Mouse (Mus musculus): ENCODE data around the gene Ttc3.

Ttc3 gene

DNA sequence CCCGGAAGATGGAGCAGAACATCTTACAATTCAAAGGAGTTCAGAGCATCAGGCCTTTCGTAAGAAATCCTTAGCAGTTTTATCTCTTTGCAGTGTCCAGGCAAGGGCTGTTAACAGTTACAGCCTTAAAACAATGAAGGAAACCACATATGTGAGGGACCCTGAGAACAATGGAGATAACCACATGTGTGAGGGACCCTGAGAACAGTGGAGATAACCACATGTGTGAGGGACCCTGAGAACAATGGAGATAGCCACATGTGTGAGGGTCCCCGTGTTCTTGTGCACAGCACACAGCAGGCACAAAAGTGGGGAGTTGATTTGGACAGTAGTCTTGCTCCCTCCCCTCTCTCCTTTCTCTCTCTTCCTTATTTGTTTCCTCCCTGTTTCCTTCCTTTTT is 12.3 kb upstream of the Ttc3 start:
- DNase-seq (ENCODE audit: low spot score in 2 of 2): no peak

DNA sequence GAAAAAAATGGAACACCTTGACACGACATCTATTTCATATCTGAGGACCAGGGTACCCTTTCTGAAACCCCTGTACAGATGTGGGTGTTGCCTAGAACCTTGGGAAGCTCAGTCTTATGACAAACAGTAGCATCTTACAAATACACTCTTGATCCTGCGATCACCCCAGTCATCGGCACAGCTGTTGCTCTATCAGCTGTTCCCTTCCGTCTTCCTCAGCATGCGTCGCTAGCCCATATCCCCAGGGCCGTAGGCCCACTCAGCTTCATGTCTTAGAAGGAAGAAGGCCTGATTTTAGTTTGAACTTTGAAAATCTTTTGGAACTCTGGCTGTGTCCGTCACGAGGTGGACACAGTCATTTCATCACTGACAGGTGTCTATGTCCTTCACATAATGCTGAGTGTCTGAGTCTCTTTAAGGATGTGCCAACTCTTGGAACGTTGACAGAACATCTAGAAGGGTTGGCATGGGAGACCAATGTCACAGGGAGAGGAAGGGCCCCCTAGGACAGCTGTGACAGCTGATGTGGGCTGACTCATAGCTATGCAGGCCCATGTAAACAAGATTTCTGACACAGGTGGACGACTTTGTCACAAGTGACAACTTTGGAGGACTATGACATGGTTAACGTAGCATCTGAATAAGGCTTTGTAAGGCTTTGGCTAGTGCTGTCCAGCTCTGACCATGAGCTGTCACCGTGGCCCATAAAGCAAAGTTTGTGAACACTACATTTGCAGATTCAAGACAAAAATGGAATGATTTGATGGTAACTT is 9.7 kb upstream of the Ttc3 start:
- no peak for DNase-seq (ENCODE audit: low spot score in 2 of 2)

DNA sequence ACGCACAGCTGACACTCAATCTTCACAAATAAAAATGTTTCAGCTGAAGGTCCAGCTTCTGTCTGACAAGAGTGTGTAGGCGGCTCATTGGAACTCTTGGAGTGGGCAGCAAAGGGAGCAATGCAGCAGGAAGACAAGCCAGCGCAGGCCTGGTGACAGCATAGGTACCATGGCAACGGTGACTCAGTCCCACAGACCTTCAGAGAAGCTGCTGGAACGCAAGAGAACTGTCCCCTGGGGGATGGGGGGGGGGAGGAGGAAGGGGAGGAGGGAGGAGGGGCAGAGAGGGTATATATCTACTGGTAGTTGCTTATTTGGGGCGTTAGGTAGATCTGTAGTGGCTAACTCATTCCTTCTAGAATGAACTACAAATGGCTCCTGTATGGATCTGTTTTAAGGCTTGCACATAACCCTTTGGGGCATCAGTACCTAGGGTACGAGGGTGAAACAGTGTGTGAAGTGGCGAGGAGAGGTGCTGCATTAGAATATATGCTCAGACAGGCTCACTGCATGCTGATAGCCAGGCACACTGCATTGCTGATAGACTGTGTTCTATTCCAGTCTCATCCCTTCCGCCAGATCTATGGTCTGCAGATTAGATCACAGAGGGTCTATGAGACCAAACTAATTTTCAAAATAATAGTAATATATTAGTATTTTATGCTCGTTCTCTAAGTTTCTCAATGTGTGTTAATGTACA is 8.1 kb upstream of the Ttc3 start:
- peak; percentile 87 to 91 for DNase-seq (ENCODE audit: low spot score in 2 of 2)

DNA sequence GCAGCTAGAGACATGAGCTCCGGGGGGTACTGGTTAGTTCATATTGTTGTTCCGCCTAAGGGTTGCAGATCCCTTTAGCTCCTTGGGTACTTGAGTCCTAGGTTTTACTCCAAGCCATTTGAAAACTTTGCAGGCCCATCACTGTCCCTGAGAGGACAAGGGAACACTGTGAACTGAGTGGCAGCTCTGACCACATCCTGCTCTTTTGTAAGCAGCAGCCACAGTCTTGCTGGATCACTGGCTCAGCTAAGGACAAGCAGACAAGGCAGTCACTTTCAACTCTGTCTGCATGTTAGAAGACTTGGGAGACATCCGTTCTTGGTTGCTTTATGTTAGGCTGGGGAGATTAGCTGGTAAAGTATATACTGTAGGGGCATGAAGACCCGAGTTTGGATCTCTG is 6.6 kb upstream of the Ttc3 start:
- no peak for DNase-seq (ENCODE audit: low spot score in 2 of 2)

DNA sequence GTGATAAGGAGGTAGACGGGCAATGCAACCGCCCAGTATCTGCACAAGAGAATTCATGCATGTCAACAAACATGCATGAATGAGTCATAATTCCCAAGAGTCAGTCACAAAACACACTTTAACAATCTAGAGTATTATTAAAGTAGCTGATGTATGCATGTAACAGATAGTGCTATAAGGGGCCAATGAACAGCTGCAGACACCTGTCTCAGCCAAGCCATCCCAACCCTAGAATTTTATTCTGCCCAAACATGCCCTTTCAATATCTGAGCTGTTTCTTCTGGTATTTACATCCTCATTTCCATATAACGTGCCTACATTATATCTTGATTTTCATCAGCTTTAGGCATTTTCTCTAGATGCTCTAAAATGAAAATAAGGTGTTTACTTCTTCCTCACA is 5.0 kb upstream of the Ttc3 start:
- no peak for DNase-seq (ENCODE audit: low spot score in 2 of 2)

DNA sequence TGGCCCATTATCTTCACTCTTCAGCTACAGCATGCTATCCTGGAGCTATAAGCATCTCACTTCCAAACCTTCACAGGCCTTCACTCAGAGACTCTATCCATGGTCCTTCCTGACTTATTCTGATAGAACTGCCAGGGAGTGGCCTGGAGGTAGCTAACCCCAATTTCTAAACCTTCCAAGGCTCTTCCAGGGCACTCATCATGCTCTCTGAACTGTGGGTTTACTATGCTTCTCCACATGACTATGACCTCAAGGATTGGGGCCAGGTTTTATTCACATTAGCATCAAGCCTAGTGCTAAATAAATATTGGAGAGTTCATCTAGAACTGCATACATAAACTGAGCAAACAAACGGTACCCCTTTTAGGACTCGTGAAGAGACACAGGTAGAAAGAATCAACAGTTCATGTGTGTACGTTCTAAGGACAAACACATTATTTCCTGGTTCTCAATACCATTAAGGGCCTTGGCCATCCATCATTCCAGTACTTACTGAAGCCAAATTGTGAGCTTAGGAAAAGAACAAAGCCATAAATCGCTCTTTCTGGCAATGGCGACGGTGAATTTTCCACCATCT is 734 bp upstream of the Ttc3 start:
- DNase-seq (ENCODE audit: low spot score in 2 of 2): no peak

DNA sequence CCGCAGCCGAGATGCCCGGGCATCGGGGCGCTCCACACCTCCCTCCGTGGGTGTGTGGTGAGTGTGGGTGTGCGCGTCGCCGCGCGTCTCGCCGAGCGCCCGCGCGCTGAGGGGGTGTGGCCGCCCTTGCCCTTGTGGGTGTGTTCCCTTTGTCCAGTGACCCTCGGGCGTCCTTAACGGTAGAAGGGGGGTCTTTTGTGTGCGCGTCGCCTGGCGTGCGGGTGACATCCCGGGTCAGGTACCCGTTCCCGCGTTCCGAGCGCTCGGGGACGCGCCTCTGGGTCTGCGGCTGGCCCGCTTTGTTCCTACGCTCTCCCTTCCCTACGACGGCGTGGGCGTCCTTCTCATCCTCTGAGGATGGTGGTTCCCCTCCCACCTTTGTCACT is 490 bp downstream of the Ttc3 start:
- DNase-seq (ENCODE audit: low spot score in 2 of 2): peak; percentile 68 to 70

DNA sequence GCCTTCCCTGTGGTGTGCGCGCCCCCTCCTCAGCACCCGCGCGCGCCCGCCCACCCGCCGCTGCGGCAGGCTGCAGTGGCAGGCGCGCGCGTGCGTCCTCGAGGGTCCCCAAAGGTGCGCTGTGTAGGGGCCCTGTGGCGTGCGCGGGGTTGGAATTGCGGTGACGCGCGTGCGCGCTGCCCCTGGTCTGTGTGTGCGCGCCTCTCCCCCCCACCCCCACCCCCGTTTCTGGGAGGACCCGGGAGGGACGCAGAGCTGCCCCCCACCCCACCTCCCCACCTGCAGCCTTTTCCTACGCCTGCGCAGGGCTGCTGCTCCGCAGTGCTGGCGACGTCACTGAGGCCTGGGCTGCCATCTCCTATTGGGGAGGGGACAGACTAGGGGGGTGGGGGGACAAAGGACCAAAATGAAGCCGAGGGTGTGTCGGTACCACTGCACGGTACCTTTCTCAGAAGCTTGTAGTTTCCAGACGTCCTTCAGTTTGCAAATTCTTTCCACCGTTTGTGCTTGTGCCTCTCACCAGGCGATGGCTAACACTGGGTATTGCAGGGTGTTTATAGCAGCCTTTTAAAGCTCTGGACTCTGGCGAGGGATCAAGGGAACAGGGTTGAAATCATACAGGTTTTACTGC is 998 bp downstream of the Ttc3 start, which contains the start of gene Pigp:
Pigp (minus strand) TSS at position 542 of the 631 bp plus-strand sequence.
- peak; percentile 28 to 32 for DNase-seq (ENCODE audit: low spot score in 2 of 2)

DNA sequence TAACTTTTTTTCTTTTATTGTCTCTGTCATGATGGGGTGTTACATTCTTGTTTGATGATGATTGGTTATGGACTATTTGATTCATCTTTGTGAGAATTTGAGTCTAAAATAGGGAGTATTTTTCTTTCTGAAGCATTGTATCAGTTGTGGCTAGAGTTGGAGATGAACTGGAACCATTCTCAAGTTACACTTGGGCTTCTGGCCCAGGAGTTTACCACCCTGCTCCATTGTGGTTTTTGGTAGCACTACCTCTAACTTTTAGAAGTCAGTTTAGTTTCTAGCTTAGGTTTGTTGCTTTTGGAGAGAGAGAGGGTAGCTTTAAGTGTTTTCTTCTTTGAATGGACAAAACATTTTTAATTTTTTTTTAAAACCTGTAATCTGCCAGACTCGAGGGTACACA is 9.0 kb downstream of the Ttc3 start:
- DNase-seq (ENCODE audit: low spot score in 2 of 2): no peak

DNA sequence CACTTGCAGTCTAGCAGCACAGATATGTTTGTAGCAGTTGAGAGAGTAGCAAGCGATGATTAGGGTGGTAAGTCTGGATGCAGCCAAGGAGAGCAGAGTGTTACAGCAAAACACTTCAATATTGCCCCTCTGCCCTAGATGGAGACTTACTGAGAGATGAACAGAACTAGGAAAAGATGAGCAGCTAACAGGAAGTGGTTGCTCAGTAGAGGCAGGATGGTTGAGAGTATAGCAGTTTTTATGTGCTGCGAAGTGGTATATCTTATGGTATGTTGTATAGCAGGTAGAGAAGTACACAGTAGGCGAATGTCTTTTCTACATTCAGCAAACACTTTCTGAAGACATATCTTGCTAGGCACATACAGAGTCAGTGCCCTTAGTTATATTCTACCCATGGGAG is 12.9 kb downstream of the Ttc3 start:
- no peak for DNase-seq (ENCODE audit: low spot score in 2 of 2)

DNA sequence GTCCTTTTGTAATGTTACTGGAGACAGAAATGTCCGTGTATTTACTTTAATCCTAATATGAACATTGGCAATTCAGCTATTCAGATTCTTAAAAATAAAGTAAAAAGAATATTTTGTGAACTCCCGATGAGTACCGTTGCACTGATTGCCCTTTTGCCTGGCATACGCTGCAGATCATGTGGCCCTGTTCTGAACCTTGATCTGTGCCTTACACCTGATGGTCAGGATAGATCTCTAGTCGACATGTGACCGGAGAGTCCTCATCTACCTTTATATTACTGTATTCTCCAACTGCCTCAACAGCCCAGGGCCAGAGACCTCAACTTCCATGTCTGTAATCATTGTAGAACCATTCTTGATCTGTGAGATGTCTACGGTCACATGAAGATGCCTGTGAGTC is 17.3 kb downstream of the Ttc3 start:
- DNase-seq (ENCODE audit: low spot score in 2 of 2): no peak

DNA sequence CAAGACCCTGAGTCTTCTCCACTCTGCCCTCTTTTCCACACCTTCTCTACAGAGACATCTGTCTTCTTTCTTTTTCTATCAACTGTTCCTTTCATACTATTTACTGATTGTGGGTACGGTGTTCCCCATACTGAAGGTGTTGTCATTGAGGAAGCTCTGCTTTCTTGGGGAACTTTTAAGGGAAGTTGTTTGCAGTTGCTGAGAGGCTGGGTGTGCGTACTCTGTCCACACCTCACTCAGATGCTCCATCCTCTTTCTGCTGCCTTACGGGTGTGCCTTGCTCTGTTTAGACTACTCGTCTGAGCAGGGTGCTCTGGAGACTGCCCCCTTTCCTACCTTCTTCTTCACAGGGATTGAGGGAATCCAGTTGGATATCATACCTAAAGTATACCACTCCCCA is 21.9 kb downstream of the Ttc3 start:
- DNase-seq (ENCODE audit: low spot score in 2 of 2): no peak

DNA sequence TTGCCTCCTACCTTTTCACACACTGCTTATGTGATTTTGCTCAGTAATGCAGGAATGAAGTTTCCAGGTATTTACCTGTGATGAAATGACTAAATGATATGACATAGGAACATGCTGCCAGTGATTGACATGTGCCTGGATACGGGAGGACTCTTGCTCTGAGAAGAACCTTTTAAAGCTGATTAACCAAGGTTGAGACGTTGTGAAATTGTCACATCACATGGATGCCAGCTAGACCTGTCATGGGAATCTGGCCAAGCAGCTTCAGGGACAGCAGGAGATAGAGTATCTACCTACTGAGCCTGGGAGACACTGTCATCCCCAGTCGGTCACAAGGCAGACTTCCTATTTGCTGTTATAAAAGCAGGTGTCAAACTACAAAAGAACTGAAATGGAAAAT is 24.6 kb downstream of the Ttc3 start:
- DNase-seq (ENCODE audit: low spot score in 2 of 2): no peak

DNA sequence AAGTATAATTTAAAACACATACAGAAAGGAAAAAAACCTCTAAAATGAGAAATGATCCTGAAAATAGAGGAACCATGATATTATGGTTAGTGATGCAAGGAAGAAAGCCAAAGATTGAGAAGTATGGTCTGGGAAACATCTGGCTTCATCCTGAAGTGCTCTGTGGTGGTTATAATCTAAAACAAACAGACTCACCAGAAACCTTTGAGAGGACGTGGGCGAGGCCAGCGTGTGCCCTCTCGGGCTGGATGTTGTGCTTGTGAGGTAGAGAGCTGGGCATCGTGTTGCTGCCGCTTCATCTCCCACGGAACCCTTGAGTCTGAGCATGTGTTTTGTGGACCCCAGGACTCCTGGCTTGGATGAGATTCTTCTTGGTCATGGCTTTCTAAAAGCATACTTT is 26.2 kb downstream of the Ttc3 start:
- DNase-seq (ENCODE audit: low spot score in 2 of 2): no peak

DNA sequence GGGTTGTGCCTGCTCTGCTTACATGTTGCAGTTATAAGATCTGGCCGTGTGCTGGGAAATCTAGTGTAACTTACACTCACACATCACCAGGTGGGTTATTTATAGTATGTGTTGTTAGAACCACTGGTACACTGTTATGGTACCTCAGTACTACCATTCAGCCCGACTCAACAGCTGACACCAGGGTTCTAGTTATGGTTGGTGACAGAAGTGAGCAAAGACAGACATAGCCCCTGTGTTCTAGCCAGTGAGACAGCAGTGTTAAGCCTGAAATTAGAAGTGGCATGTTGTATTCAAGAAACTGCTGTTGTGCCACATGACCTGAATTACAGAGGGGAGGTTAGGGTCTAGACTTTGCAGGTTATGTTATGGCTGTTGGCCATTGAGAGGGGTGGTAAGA is 28.7 kb downstream of the Ttc3 start:
- no peak for DNase-seq (ENCODE audit: low spot score in 2 of 2)

DNA sequence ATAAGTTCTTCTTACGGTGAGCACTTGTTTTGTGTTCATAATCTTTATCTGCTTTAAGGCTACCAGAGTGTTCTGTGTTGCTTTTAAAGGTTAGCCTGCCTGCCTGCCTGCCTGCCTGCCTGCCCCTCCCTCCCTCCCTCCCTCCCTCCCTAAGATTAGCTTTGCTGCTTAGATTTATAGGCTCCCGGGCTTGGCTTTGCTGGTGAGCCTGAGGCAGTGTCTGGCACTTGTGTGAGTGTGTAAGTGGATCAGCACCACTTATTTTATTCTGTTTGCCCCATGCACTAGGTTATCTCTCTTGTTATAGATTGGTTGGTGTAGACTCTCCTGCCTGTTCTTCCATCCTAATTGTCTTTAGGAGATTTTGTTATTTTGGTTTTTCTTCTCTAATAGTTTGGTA is 31.2 kb downstream of the Ttc3 start:
- DNase-seq (ENCODE audit: low spot score in 2 of 2): no peak

DNA sequence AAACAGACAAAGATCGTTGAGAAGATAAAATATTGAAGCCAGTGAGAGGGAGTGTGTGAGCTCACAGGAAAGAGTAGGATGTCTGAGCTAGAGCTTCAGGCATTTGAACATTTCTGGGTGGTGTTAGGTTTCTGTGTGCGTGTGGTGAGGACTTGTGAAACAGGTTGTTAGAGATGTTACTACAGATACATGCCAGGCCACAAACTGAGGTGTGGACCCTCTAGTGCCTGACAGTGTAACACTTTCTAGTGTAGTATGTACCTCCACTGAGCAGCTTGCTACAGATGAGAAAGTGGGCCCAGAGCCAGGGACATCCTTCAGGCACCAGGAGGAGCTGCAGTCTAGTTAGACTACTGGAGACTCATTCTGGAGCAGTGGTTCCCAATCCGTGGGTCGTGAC is 31.8 kb downstream of the Ttc3 start:
- no peak for DNase-seq (ENCODE audit: low spot score in 2 of 2)

DNA sequence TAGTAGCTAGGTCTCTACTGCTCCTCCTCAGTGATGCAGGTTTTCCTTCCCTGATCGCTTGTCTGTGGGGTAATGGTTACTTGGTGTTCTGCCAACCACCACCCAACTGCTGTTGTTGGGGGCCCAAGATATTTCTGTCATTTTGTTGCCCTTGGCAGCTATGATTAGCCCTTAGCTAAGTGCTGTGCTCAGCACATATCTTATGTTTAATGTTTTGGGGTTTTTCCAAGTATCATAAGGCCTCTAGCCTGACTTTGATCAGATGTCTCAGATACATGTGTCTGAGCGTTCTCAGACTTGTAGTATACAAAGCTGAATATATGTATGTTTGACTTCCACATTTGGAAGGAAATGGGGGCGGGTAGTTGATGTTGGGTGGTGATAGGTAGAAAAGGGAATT is 40.9 kb downstream of the Ttc3 start:
- no peak for DNase-seq (ENCODE audit: low spot score in 2 of 2)

DNA sequence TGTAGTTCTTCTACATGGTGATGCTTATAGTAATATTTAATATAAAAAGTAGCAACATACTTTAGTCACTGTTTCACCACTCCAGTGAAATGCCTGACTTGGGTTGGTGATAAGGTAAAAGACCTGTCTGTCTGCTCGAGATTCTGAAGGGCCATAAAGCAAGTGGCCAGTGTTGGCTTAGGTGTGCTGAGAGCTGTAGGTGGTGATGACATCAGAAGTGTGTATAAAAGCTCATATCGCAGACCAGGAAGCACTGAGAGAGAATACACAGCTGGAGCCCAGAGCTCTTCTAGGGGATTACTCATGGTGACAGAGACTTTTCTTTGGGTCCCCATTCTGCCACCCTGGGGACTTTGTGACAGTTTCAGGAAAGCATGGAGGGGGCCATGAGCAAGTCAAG is 41.8 kb downstream of the Ttc3 start:
- no peak for DNase-seq (ENCODE audit: low spot score in 2 of 2)

DNA sequence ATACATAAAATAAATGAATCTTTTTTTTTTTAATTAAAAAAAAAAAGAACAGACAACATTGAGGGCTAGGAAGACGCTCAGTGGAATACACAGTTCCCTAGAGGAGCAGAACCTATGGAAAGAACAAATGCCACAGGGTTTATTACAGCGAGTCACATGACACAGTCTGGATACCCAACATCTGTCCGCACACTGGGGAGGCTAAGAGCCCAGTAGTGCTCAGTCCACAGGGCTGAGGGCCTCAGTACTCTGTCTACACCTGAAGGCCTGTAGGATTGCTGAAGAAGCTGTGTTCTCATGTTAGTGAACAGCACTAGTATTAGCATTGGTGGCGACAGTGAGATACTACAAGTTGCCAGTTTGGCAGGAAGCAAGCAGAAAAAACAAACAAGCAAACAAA is 42.3 kb downstream of the Ttc3 start:
- DNase-seq (ENCODE audit: low spot score in 2 of 2): no peak

DNA sequence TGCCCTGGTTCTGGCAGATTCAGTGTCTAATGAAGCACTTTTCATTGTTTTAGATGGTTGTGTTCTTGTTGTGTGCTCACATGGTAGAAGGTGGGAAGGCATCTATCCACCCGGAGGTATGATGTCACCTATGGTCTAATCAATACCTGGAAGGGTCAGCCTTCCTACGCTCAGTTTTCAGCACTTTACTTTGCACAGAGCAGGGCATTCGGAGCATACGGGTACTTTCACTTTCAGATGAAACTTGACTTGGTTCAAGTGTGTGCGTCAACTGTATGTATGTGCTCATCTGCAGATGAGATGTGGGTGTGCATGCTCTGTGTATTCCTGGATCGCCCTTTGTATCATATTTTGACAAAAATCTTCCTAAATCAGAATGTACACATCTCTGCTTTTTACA is 43.7 kb downstream of the Ttc3 start:
- no peak for DNase-seq (ENCODE audit: low spot score in 2 of 2)

DNA sequence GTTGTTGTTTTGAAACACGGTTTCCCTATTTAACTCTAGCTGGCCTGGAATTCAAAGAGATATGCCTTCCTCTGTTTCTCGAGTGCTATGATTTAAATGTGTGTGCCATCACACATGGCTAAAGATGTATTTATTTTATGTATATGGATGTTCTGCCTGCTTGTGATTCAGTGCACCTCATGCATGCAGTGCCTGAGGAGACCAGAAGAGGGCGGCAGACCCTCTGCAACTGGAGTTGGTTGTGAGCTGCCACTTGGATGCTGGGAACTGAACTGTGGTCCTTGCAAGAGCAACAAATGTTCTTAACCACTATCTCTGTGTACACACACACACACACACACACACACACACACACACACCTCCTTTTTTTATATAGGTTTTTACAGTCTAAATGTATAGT is 50.1 kb downstream of the Ttc3 start:
- no peak for DNase-seq (ENCODE audit: low spot score in 2 of 2)

DNA sequence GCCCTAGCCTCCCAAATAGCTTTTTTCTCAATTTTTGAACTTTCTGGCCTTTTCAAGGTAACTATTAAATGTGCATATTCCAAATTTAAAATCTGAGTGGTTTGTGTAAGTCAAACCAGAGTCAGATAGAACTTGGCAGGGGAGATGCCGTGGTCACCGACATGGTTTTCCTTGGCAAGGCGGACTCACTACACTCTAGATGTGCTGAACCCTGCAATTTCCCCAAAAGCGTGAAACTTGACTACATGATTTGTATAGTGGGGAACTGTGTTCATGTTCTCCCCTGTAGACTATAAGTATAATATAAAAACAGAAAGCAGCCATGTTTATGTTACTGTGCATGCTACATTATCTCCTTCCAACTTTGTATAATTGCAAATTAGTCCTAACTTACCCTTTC is 58.5 kb downstream of the Ttc3 start:
- no peak for DNase-seq (ENCODE audit: low spot score in 2 of 2)
